Mouse (Mus musculus) neural tube, embryonic 15.5 days (tissue): ENCODE measurements at regions not wholly inside any gene's neighbourhood (a gene's known extent, or its start where the extent isn't known, plus 50 kb on each side); places are given as distances from the start of the nearest gene placed in this dataset.

Experiments
- ATAC-seq: fragments of 200-750 bp; cut with Nextera tagmentation; 2 replicates; pipeline ENCODE4 v1.8.0; 2017; ENCODE audit warnings: mild to moderate bottlenecking, moderate TSS enrichment, moderate library complexity; ENCODE audit not compliant: low FRiP score
- H3K27ac ChIP-seq: fragments of 300-500 bp; sonication (generic); replicated peaks from 2 replicates; pipeline ENCODE4 v1.5.1; 2015; ENCODE audit warnings: mild to moderate bottlenecking, inconsistent platforms
- H3K27me3 ChIP-seq: fragments of 300-500 bp; sonication (generic); replicated peaks from 2 replicates; pipeline ENCODE4 v1.6.1; 2015; ENCODE audit warnings: inconsistent platforms
- H3K36me3 ChIP-seq: fragments of 300-500 bp; sonication (generic); 2 replicates; pipeline ENCODE4 v1.6.1; 2015; ENCODE audit warnings: inconsistent platforms
- H3K4me1 ChIP-seq: fragments of 300-500 bp; sonication (generic); 2 replicates; pipeline ENCODE4 v1.6.1; 2015; ENCODE audit warnings: inconsistent platforms
- H3K4me2 ChIP-seq: fragments of 300-500 bp; sonication (generic); 2 replicates; pipeline ENCODE4 v1.6.1; 2015; ENCODE audit warnings: inconsistent platforms, mild to moderate bottlenecking, moderate library complexity
- H3K4me3 ChIP-seq: fragments of 300-500 bp; sonication (generic); replicated peaks from 2 replicates; pipeline ENCODE4 v1.5.1; 2015; ENCODE audit warnings: mild to moderate bottlenecking, inconsistent platforms
- H3K9ac ChIP-seq: fragments of 300-500 bp; sonication (generic); replicated peaks from 2 replicates; pipeline ENCODE4 v1.6.1; 2015; ENCODE audit warnings: mild to moderate bottlenecking, inconsistent platforms
- H3K9me3 ChIP-seq: fragments of 300-500 bp; sonication (generic); replicated peaks from 2 replicates; pipeline ENCODE4 v1.6.1; 2016; ENCODE audit warnings: inconsistent platforms
- WGBS: fragments of 180-500 bp; shearing (Covaris S2); methylation state at CpG from one replicate; pipeline ENCODE4 v1.1.7; 2015; ENCODE audit warnings: mixed read lengths; 5-methylcytosine and 5-hydroxymethylcytosine counted together

DNA sequence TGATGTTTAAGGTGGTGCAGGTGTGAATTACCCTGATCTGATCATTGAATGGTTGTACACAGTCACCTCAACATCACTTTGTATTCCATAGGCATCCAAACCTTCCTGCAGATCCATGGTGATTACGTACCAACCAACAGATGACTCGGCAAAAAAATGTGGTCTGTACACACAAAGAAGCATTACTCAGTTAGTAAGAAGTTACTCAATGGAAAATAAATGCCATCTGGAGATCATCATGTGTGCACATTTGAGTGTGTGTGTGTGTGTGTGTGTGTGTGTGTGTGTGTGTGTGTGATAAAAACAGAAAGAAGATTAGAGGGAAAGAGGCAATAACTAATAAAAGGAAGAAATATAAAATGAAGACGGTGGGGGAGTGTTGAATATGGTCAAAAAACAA is 1512.2 kb upstream of the Gm6569 start:
- Histone ChIP-seq H3K27ac (no peak overlapping the region), H3K9ac (no peak overlapping the region), H3K27me3 (no peaks in the 10 kb centered on the region), H3K4me3 (no peak overlapping the region), H3K4me2 (no peak overlapping the region), H3K9me3 (no peaks in the 10 kb centered on the region), H3K4me1 (no peaks in the 10 kb centered on the region), H3K36me3 (no peaks in the 10 kb centered on the region)
- 87% methylated on average over 3 of the region's 3 CpGs for WGBS
- no peak for ATAC-seq

DNA sequence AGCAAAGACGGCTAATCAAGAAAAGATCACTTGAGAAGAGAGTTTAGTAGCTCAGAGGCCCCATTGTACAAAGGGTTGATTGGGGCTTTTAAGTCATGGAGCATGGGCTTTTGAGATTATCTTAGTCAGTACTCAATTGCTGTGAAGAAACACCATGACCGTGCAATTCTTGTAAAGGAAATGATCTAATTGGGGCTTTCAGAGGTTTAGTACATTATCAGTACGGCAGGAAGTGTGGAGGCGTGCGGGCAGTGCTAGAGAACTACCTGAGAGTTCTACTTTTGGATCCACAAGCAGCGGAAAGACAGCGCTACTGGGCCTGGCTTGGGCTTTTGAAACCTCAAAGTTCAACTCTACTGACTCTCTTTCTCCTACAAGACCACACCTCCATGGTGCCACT is 1511.2 kb upstream of the Gm6569 start:
- no peaks in the 10 kb centered on the region for H3K4me1 ChIP-seq
- 73% methylated on average over 7 of the region's 7 CpGs for WGBS
- H3K4me2 ChIP-seq = no peak overlapping the region
- H3K9me3 ChIP-seq = no peaks in the 10 kb centered on the region
- ATAC-seq = no peak
- H3K27me3 ChIP-seq = no peaks in the 10 kb centered on the region
- H3K9ac ChIP-seq = no peak overlapping the region
- no peak overlapping the region for H3K4me3 ChIP-seq
- H3K27ac ChIP-seq = no peak overlapping the region
- no peaks in the 10 kb centered on the region for H3K36me3 ChIP-seq

GRCm38 (mm10) chr15:72331262-72331661 is 1503.1 kb upstream of the Gm6569 start:
- Histone ChIP-seq H3K4me3 (no peak overlapping the region), H3K9me3 (no peaks in the 10 kb centered on the region), H3K27ac (no peak overlapping the region), H3K27me3 (no peaks in the 10 kb centered on the region), H3K9ac (no peak overlapping the region), H3K4me1 (0 out of 2 replicates have a peak, but pooled peaks cover 3% of the 10 kb centered on the region), H3K4me2 (no peak overlapping the region), H3K36me3 (no peaks in the 10 kb centered on the region)
- no peak for ATAC-seq
- WGBS = 57% methylated on average over 4 of the region's 4 CpGs

- H3K4me2 ChIP-seq = no peak overlapping the region
- no peak for ATAC-seq
- H3K36me3 ChIP-seq = no peaks in the 10 kb centered on the region
- no peak overlapping the region for H3K27ac ChIP-seq
- no peaks in the 10 kb centered on the region for H3K27me3 ChIP-seq
- H3K9ac ChIP-seq = no peak overlapping the region
- H3K4me3 ChIP-seq = no peak overlapping the region
- 61% methylated on average over 4 of the region's 4 CpGs for WGBS
- H3K9me3 ChIP-seq = no peaks in the 10 kb centered on the region
- 0 out of 2 replicates have a peak, but pooled peaks cover 3% of the 10 kb centered on the region for H3K4me1 ChIP-seq
Observed at GRCm38 (mm10) chr15:72334497-72334896, 1499.9 kb upstream of the Gm6569 start.

- WGBS = 88% methylated on average over 1 of the region's 1 CpGs
- Histone ChIP-seq H3K36me3 (no peaks in the 10 kb centered on the region), H3K9me3 (no peaks in the 10 kb centered on the region), H3K27me3 (no peaks in the 10 kb centered on the region), H3K27ac (no peak overlapping the region), H3K4me2 (no peak overlapping the region), H3K4me1 (no peaks in the 10 kb centered on the region), H3K9ac (no peak overlapping the region), H3K4me3 (no peak overlapping the region)
- ATAC-seq = no peak
Observed at GRCm38 (mm10) chr15:72339629-72340028, 1494.7 kb upstream of the Gm6569 start.

GRCm38 (mm10) chr15:72341991-72342390 is 1492.4 kb upstream of the Gm6569 start:
- Histone ChIP-seq H3K27ac (no peak overlapping the region), H3K9me3 (no peaks in the 10 kb centered on the region), H3K27me3 (no peaks in the 10 kb centered on the region), H3K9ac (no peak overlapping the region), H3K4me3 (no peak overlapping the region), H3K4me2 (no peak overlapping the region), H3K4me1 (no peaks in the 10 kb centered on the region), H3K36me3 (no peaks in the 10 kb centered on the region)
- WGBS = 92% methylated on average over 2 of the region's 2 CpGs
- ATAC-seq = no peak

DNA sequence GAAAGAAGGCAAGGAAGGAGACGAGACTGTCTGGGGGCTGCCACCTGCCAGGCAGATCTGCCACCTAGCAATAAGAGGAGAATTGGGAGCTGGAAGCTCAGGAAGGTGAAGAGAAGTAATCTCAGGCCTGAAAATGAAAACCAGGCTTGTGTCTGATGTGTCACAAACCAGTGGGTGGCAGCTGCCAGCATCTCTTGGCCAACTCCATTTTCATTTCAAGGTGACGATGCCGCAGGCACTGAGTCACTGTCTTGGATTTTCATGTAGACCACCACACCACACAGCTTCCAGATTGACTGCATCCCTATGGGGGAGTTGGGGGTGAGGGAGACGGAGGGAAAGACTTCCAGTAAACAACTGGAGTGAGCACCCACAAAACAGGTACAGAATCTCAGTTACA is 1491.9 kb upstream of the Gm6569 start:
- Histone ChIP-seq H3K36me3 (no peaks in the 10 kb centered on the region), H3K4me3 (no peak overlapping the region), H3K27ac (no peak overlapping the region), H3K27me3 (no peaks in the 10 kb centered on the region), H3K9ac (no peak overlapping the region), H3K9me3 (no peaks in the 10 kb centered on the region), H3K4me2 (no peak overlapping the region), H3K4me1 (no peaks in the 10 kb centered on the region)
- WGBS = 85% methylated on average over 4 of the region's 4 CpGs
- no peak for ATAC-seq

GRCm38 (mm10) chr15:72343794-72344193 is 1490.6 kb upstream of the Gm6569 start:
- Histone ChIP-seq H3K4me2 (no peak overlapping the region), H3K27ac (no peak overlapping the region), H3K36me3 (no peaks in the 10 kb centered on the region), H3K9me3 (no peaks in the 10 kb centered on the region), H3K27me3 (no peaks in the 10 kb centered on the region), H3K9ac (no peak overlapping the region), H3K4me1 (no peaks in the 10 kb centered on the region), H3K4me3 (no peak overlapping the region)
- ATAC-seq = no peak

GRCm38 (mm10) chr15:72353371-72353770 is 1481.0 kb upstream of the Gm6569 start:
- 90% methylated on average over 4 of the region's 4 CpGs for WGBS

GRCm38 (mm10) chr15:72355626-72356025 is 1478.7 kb upstream of the Gm6569 start:
- no peak overlapping the region for H3K4me3 ChIP-seq
- H3K4me1 ChIP-seq = no peaks in the 10 kb centered on the region
- ATAC-seq = no peak
- no peaks in the 10 kb centered on the region for H3K27me3 ChIP-seq
- no peak overlapping the region for H3K27ac ChIP-seq
- no peak overlapping the region for H3K4me2 ChIP-seq
- no peaks in the 10 kb centered on the region for H3K36me3 ChIP-seq
- H3K9ac ChIP-seq = no peak overlapping the region
- no peaks in the 10 kb centered on the region for H3K9me3 ChIP-seq

More at GRCm38 (mm10) chr15:72353371-72353770, 1481.0 kb upstream of the Gm6569 start:
- Histone ChIP-seq H3K9me3 (no peaks in the 10 kb centered on the region), H3K9ac (no peak overlapping the region), H3K4me1 (no peaks in the 10 kb centered on the region), H3K27ac (no peak overlapping the region), H3K4me2 (no peak overlapping the region), H3K27me3 (no peaks in the 10 kb centered on the region), H3K36me3 (no peaks in the 10 kb centered on the region), H3K4me3 (no peak overlapping the region)
- ATAC-seq = no peak

DNA sequence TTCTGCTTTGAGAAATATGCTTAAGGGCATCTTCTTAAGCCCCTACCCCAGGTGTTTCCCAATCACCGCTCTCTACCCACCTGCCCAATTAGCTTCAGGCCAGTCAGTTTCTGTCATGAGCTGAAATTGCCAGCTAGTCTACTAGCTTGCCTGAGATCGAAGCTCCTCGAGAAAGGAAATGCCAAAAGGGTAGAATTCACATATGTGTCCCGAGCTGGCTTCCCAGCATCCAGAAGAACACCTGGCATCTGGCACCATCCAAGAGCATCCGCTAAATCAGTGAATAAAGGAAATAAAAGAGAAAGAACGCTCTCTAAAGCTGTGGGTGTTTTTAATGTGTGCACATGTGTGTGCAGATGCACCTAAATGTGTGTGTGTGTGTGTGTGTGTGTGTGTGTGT is 1474.7 kb upstream of the Gm6569 start:
- H3K4me3 ChIP-seq = no peak overlapping the region
- H3K9me3 ChIP-seq = no peaks in the 10 kb centered on the region
- no peaks in the 10 kb centered on the region for H3K27me3 ChIP-seq
- no peak overlapping the region for H3K27ac ChIP-seq
- 83% methylated on average over 6 of the region's 6 CpGs for WGBS
- H3K9ac ChIP-seq = no peak overlapping the region
- ATAC-seq = no peak
- H3K4me1 ChIP-seq = no peaks in the 10 kb centered on the region
- no peak overlapping the region for H3K4me2 ChIP-seq
- H3K36me3 ChIP-seq = no peaks in the 10 kb centered on the region

DNA sequence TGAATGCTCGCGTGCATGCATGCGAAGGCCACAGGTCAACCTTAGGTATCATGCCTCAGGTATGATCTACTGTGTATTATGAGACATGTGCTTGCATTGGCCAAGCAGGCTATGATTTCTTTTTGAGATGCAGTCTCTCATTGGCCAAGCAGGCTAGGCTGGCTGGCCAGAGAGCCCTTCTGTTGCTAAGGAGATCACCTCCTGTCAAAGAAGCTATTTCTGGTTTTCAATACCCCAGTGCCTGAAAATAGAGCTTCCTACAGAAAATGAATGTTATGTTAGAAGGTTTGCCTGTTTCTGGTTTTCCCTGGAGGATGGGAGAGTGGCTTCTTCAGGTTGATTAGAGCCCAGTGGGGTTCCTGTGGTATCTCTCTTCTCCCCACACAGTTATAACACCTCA is 1474.3 kb upstream of the Gm6569 start:
- no peaks in the 10 kb centered on the region for H3K4me1 ChIP-seq
- no peaks in the 10 kb centered on the region for H3K36me3 ChIP-seq
- H3K9me3 ChIP-seq = no peaks in the 10 kb centered on the region
- no peak overlapping the region for H3K27ac ChIP-seq
- no peaks in the 10 kb centered on the region for H3K27me3 ChIP-seq
- no peak overlapping the region for H3K4me3 ChIP-seq
- 95% methylated on average over 3 of the region's 3 CpGs for WGBS
- no peak for ATAC-seq
- H3K4me2 ChIP-seq = no peak overlapping the region
- H3K9ac ChIP-seq = no peak overlapping the region

DNA sequence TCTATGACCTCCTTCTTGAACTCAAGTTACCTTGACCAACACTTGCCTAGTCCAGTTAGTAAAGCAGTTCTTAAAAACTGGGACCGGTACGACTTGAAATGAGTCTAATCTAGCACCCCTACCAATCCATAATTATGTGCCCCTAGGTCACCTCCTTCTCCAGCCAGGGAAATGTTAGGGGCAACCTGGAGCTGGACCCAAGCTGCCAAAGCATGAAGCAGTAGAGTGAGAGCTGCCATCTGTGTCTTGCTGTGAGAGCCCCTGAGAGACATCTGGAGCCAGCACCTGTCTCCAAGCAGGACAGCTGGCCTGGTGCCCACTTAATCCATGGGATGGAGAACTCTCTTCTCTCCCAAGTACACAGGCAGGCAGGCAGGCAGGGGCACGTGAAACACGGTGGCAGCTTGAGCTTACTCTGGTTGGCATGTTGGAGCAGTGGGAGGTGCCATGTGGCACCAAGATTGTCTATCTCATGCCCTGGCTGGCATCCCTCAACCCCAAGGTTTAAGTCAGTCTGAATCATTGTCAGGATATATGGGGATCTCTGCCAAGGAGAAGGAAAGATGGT is 1473.8 kb upstream of the Gm6569 start:
- no peaks in the 10 kb centered on the region for H3K36me3 ChIP-seq
- ATAC-seq = no peak
- WGBS = 85% methylated on average over 4 of the region's 4 CpGs
- H3K4me2 ChIP-seq = no peak overlapping the region
- no peaks in the 10 kb centered on the region for H3K4me1 ChIP-seq
- H3K9me3 ChIP-seq = no peaks in the 10 kb centered on the region
- no peak overlapping the region for H3K27ac ChIP-seq
- H3K9ac ChIP-seq = no peak overlapping the region
- H3K4me3 ChIP-seq = no peak overlapping the region
- no peaks in the 10 kb centered on the region for H3K27me3 ChIP-seq
